Mouse (Mus musculus) heart, embryonic 11.5 days (tissue): ENCODE data around the gene Dars. TPM values are rescaled to one million over a fixed set of nuclear protein-coding genes. Genes with fewer than 3 reads are reported as not detected.
A peak's percentile ranks its signal among the peaks of the same experiment; 100 is the strongest.

Experiments
- ATAC-seq: fragments of 200-750 bp; cut with Nextera tagmentation; replicated peaks from 2 replicates; pipeline ENCODE4 v1.8.0; 2017; ENCODE audit warnings: moderate library complexity; ENCODE audit not compliant: insufficient number of reproducible peaks, low FRiP score, low TSS enrichment
- H3K27ac ChIP-seq: fragments of 300-500 bp; sonication (generic); 2 replicates; pipeline ENCODE4 v1.5.1; 2014; ENCODE audit warnings: mild to moderate bottlenecking, low read depth, low read length
- H3K27me3 ChIP-seq: fragments of 300-500 bp; sonication (generic); 2 replicates; pipeline ENCODE4 v1.6.1; 2014; ENCODE audit warnings: mild to moderate bottlenecking, low read length, mixed read lengths; ENCODE audit not compliant: control insufficient read depth, insufficient read depth
- H3K36me3 ChIP-seq: fragments of 300-500 bp; sonication (generic); 2 replicates; pipeline ENCODE4 v1.6.1; 2014; ENCODE audit warnings: mild to moderate bottlenecking, low read length, moderate library complexity, mixed read lengths; ENCODE audit not compliant: control insufficient read depth, insufficient read depth
- H3K4me1 ChIP-seq: fragments of 300-500 bp; sonication (generic); 2 replicates; pipeline ENCODE4 v1.6.1; 2014; ENCODE audit warnings: low read length; ENCODE audit not compliant: control insufficient read depth, insufficient read depth
- H3K4me2 ChIP-seq: fragments of 300-500 bp; sonication (generic); 2 replicates; pipeline ENCODE4 v1.6.1; 2014; ENCODE audit warnings: mild to moderate bottlenecking, moderate library complexity
- H3K4me3 ChIP-seq: fragments of 300-500 bp; sonication (generic); 2 replicates; pipeline ENCODE4 v1.5.1; 2014; ENCODE audit warnings: low read depth, low read length
- H3K9ac ChIP-seq: fragments of 300-500 bp; sonication (generic); 2 replicates; pipeline ENCODE4 v1.6.1; 2014; ENCODE audit warnings: mild to moderate bottlenecking, low read depth, low read length, moderate library complexity
- H3K9me3 ChIP-seq: fragments of 300-500 bp; sonication (generic); replicated peaks from 2 replicates; pipeline ENCODE4 v1.6.1; 2016; ENCODE audit warnings: low read length; ENCODE audit not compliant: control insufficient read depth
- WGBS: fragments of 180-500 bp; shearing (Covaris S2); extraction: QIAGEN DNeasy Blood & Tissue Kit; methylation state at CpG from one replicate; pipeline ENCODE4 v1.1.7; 2014; ENCODE audit not compliant: insufficient replicate concordance; 5-methylcytosine and 5-hydroxymethylcytosine counted together
- polyA plus RNA-seq: library from polyadenylated mRNA; unstranded; fragments of >200 nt; fragmentation: Nextera tagmentation; extraction: Ambion mirVana; gene quantifications from 2 replicates; pipeline ENCODE4 v1.2.1, GENCODE M21; 2014

Gene Dars
- polyA plus RNA-seq: 71.1 and 79.2 TPM in 2 replicates

DNA sequence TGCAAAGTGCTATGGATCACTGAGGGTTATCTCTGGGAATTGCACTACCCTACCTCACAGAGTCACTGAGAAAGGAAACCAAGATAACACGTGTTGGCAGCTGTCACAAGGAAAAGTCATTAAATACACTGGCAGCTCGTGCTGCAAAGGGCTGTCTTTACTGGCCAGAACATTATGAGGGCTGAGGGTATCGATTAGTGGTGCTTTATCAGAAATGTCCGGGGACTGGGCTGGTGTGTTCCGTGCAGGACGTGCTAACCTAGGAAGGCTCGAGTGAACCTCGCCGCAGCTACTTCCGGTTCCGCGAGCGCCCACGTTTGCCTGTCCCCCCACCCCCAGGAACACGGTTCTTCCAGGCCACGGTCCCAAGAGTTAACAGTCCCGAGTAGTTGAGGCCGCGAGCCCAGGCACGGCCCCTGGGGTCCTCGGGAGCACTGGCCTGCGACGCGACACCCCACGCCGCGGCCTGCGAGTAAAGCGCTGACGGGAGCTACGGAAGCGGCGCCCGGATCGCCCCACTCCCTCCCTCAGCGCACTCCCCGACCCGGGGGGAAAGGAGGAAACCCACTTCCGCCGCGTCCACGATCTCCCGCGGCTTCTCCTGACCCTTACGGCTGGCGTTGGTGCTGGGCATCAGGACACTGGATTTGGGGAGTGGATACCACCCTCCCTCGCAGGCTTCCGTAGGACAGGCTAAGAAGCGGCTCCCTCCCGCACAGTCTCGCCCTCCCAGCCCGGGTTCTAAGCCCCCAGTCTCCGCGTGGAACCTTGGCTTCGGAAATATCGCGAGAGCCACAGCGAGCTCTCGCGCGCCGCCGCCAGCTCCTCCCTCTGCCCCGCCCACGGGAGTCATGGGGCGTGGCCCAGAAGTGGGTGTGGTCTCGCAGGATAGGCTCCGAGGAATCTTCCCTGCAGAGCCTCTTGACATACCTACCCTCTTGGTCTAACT, at the start of gene Dars:
Gene Dars (minus strand): TSS at position 785 of the 949 bp plus-strand sequence.
- Histone ChIP-seq H3K9me3 (no peaks in the 10 kb centered on the region), H3K9ac (peak within 1 kb of the TSS; percentile 79), H3K4me3 (peak within 1 kb of the TSS; percentile 60), H3K4me2 (peak within 1 kb of the TSS; percentile 73), H3K4me1 (no peaks in the 10 kb centered on the region), H3K27ac (peak within 1 kb of the TSS; percentile 79), H3K36me3 (peaks cover 7% of the 10 kb centered on the region), H3K27me3 (no peaks in the 10 kb centered on the region)
- peak; percentile 88 for ATAC-seq
- WGBS: under 1% methylated on average over 57 of the region's 68 CpGs

DNA sequence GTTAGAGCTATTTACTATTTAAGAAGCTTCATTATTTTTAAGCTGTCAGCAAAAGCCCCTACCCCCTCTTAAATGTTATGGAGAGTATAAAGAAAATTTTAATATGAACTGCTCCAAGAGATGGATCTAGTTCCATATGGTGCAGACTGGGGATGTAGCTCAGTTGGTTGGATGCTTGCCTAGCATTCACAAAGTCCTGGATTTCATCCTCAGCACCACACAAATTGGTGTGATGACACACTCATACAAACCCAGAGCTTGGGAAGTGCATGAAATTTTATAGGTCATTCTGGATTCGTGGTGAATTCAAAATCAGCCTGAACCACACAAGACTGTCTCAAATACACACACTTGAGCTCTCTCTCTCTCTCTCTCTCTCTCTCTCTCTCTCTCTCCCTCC, 49.7 kb upstream of the Dars start:
- no peaks in the 10 kb centered on the region for H3K36me3 ChIP-seq
- no peak for ATAC-seq

GRCm38 (mm10) chr1:128463478-128463877, 46.3 kb upstream of the Dars start:
- H3K27me3 ChIP-seq: no peaks in the 10 kb centered on the region
- 76% methylated on average over 5 of the region's 5 CpGs for WGBS

More for the DNA sequence above, 49.7 kb upstream of the Dars start:
- WGBS: 46% methylated on average over 1 of the region's 1 CpGs
- no peak overlapping the region for H3K4me3 ChIP-seq
- H3K27ac ChIP-seq: no peak overlapping the region
- no peak overlapping the region for H3K4me2 ChIP-seq
- no peaks in the 10 kb centered on the region; the same call in 1 of the 2 replicates for H3K4me1 ChIP-seq
- no peaks in the 10 kb centered on the region for H3K27me3 ChIP-seq
- no peaks in the 10 kb centered on the region for H3K9me3 ChIP-seq
- H3K9ac ChIP-seq: no peak overlapping the region

GRCm38 (mm10) chr1:128462389-128462788, 45.2 kb upstream of the Dars start:
- no peak for ATAC-seq
- Histone ChIP-seq H3K4me3 (no peak overlapping the region), H3K27me3 (no peaks in the 10 kb centered on the region), H3K27ac (no peak overlapping the region), H3K4me1 (no peaks in the 10 kb centered on the region), H3K9ac (no peak overlapping the region), H3K36me3 (no peaks in the 10 kb centered on the region), H3K9me3 (no peaks in the 10 kb centered on the region), H3K4me2 (no peak overlapping the region)
- WGBS: 61% methylated on average over 3 of the region's 3 CpGs

More at GRCm38 (mm10) chr1:128463478-128463877, 46.3 kb upstream of the Dars start:
- H3K4me2 ChIP-seq: no peak overlapping the region
- H3K9ac ChIP-seq: no peak overlapping the region
- ATAC-seq: no peak
- H3K36me3 ChIP-seq: no peaks in the 10 kb centered on the region
- H3K4me3 ChIP-seq: no peak overlapping the region
- H3K4me1 ChIP-seq: no peaks in the 10 kb centered on the region
- no peaks in the 10 kb centered on the region for H3K9me3 ChIP-seq
- H3K27ac ChIP-seq: no peak overlapping the region

DNA sequence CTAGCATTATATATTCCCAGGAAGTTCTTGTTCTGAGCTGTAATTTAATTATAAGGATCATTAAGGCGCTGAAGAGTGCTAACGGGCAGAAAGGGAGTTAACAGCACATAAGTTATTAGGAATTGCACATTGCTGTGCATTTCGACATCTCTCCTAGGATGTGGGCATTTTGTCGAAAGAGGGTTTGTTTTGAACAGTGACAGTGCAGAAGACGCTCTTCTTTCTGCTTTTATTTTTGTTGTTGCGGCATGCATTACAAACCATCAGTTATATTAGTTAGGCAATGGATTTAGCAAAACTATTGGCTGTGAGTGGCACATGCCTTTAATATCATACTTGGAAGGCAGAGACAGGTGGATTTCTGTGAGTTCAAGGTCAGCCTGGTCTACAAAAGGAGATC, 43.6 kb upstream of the Dars start:
- H3K9me3 ChIP-seq: no peaks in the 10 kb centered on the region
- 87% methylated on average over 6 of the region's 6 CpGs for WGBS
- ATAC-seq: no peak

DNA sequence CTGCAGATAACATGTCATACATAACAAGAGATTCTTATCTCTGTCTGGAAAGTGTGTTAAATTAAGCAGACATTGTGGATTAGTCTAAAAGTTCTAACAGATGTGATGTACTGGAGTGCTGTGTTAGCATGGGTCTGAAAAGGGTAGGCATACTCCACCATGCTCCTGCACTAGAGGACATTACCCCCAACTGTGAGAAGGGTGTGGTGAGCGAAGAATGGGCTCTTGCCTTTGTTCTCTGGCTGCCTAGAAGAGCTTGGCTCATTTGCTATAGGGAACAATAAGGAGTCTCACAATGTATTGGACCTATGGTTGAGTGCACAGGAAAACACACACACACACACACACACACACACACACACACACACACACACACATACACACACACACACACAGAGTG, 42.3 kb upstream of the Dars start:
- ATAC-seq: no peak
- H3K4me1 ChIP-seq: no peaks in the 10 kb centered on the region
- 58% methylated on average over 1 of the region's 1 CpGs for WGBS

More for the DNA sequence above, 43.6 kb upstream of the Dars start:
- H3K36me3 ChIP-seq: no peaks in the 10 kb centered on the region
- no peak overlapping the region for H3K4me3 ChIP-seq
- no peak overlapping the region for H3K9ac ChIP-seq
- H3K27ac ChIP-seq: no peak overlapping the region
- no peak overlapping the region for H3K4me2 ChIP-seq
- no peaks in the 10 kb centered on the region for H3K4me1 ChIP-seq
- H3K27me3 ChIP-seq: no peaks in the 10 kb centered on the region

GRCm38 (mm10) chr1:128459011-128459410, 41.8 kb upstream of the Dars start:
- 72% methylated on average over 3 of the region's 3 CpGs for WGBS

More for the DNA sequence above, 42.3 kb upstream of the Dars start:
- no peaks in the 10 kb centered on the region for H3K36me3 ChIP-seq
- H3K27ac ChIP-seq: no peak overlapping the region
- no peak overlapping the region for H3K9ac ChIP-seq
- H3K9me3 ChIP-seq: no peaks in the 10 kb centered on the region
- no peak overlapping the region for H3K4me2 ChIP-seq
- no peak overlapping the region for H3K4me3 ChIP-seq
- H3K27me3 ChIP-seq: no peaks in the 10 kb centered on the region

GRCm38 (mm10) chr1:128456844-128457445, 39.8 kb upstream of the Dars start:
- Histone ChIP-seq H3K36me3 (no peaks in the 10 kb centered on the region), H3K27me3 (no peaks in the 10 kb centered on the region), H3K4me3 (no peak overlapping the region), H3K4me2 (peak overlapping the region; percentile 56), H3K27ac (no peak overlapping the region), H3K9ac (peak overlapping the region; percentile 43; the same call in 1 of the 2 replicates), H3K9me3 (no peaks in the 10 kb centered on the region), H3K4me1 (no peaks in the 10 kb centered on the region)
- WGBS: 40% methylated on average over 18 of the region's 18 CpGs
- ATAC-seq: no peak

More at GRCm38 (mm10) chr1:128459011-128459410, 41.8 kb upstream of the Dars start:
- no peak overlapping the region for H3K4me3 ChIP-seq
- H3K27ac ChIP-seq: no peak overlapping the region
- no peaks in the 10 kb centered on the region for H3K9me3 ChIP-seq
- H3K27me3 ChIP-seq: no peaks in the 10 kb centered on the region
- no peaks in the 10 kb centered on the region for H3K4me1 ChIP-seq
- no peak for ATAC-seq
- H3K36me3 ChIP-seq: no peaks in the 10 kb centered on the region
- no peak overlapping the region for H3K4me2 ChIP-seq
- H3K9ac ChIP-seq: no peak overlapping the region
